8 mouse cellular contexts compared by ENCODE assay signal in the genomic region with DNA sequence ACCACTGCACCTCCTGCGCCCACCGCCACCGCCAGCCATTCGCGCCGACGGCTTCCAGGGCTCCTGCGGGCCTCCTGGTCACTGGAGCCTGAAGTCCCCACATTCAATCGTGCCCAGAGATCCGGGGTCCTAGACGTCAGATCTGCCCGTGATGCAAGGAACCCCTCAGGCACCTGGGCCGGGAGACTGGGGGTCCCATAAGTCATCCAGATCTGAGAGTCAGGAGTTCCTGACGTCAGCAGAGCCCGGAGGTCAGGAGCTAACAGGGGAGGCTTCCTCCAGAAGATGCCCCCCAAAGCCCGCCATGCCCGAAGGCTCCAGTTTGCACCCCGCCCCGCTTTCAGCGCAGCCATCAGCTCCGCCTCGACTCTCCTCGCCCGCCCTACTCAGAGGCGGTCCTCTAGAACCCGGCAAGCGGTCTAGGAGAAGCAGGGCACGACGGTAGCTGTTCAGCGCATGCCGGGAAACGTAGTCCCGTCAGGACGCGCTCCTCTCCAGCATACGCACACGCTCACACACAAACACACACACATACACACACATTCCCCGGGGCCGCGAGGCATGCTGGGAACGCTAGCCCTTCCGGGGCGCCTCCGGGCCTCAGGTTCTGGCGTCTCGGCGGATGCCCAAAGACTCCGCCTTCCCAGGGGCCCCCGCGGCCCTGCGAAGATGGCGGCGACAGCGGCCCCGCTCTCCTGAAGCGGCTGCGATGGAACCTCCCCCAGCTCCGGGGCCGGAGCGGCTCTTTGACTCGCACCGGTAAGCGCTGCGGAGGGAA. TPM values are rescaled to one million over a fixed set of nuclear protein-coding genes. Genes with fewer than 3 reads are reported as not detected.
A peak's percentile ranks its signal among the peaks of the same experiment; 100 is the strongest.
DNase-seq lines count a peak whose midpoint lies in the region; ATAC-seq lines count a peak whose summit lies in the region.

Aup1 (plus strand) TSS at position 448 of the 778 bp plus-strand sequence.

- no peaks in the 10 kb centered on the region for H3K27me3 ChIP-seq in forebrain, embryonic 14.5 days (replicated peaks; ENCODE audit: control insufficient read depth, insufficient read depth, low read length)
- no peaks in the 10 kb centered on the region for H3K27me3 ChIP-seq in neural tube, embryonic 15.5 days (replicated peaks)

- H3K4me3 ChIP-seq in forebrain, embryonic 14.5 days (ENCODE audit: low read depth, low read length) = peak within 1 kb of the TSS; percentile 96
- peak within 1 kb of the TSS; percentile 67 for H3K4me3 ChIP-seq in neural tube, embryonic 15.5 days (replicated peaks)

- peak within 1 kb of the TSS; percentile 82 for H3K27ac ChIP-seq in forebrain, embryonic 14.5 days (ENCODE audit: low read depth, low read length)
- H3K27ac ChIP-seq in neural tube, embryonic 15.5 days (replicated peaks) = peak within 1 kb of the TSS; percentile 85

- under 1% methylated on average over 59 of the region's 64 CpGs for WGBS in forebrain, embryonic 14.5 days
- under 1% methylated on average over 64 of the region's 64 CpGs for WGBS in neural tube, embryonic 15.5 days

- peaks cover 28% of the 10 kb centered on the region for H3K36me3 ChIP-seq in forebrain, embryonic 14.5 days (ENCODE audit: control insufficient read depth, insufficient read depth, low read length)
- H3K36me3 ChIP-seq in neural tube, embryonic 15.5 days = peaks cover 29% of the 10 kb centered on the region

- intact Hi-C loops in heart, postnatal 14 days (cut with DNase I) = loop anchor here (1.0 kb wide), 2 partner anchors 47 to 56 kb away; partner anchors contain the start of genes Ccdc142 and Gm42688

- DNase-seq in ES-CJ7 (ENCODE audit: low read depth, low spot score) = peak; percentile 99
- peak; percentile 94 for DNase-seq in cerebellum, adult 11 months
- peak; percentile 99 for DNase-seq in forebrain, embryonic 14.5 days (ENCODE audit: low spot score)
- peak; percentile 94 to 95 for DNase-seq in heart, postnatal 14 days
- DNase-seq in layer of hippocampus, adult 11-12 months (ENCODE audit: low spot score) = peak; percentile 98
- DNase-seq in lung, adult 18-20 months = peak; percentile 98
- DNase-seq in testis, postnatal 14 days (ENCODE audit: low spot score) = peak; percentile 97

- H3K4me2 ChIP-seq in forebrain, embryonic 14.5 days (ENCODE audit: low read length) = peak within 1 kb of the TSS; percentile 87
- H3K4me2 ChIP-seq in neural tube, embryonic 15.5 days = peak within 1 kb of the TSS; percentile 90

- peak within 1 kb of the TSS; percentile 90 for H3K9ac ChIP-seq in forebrain, embryonic 14.5 days (ENCODE audit: low read length)
- peak within 1 kb of the TSS; percentile 76 for H3K9ac ChIP-seq in neural tube, embryonic 15.5 days (replicated peaks)

- peak; percentile 98 for ATAC-seq in forebrain, embryonic 14.5 days
- ATAC-seq in neural tube, embryonic 15.5 days (ENCODE audit: low FRiP score) = peak; percentile 97

- peaks cover 18% of the 10 kb centered on the region for H3K4me1 ChIP-seq in forebrain, embryonic 14.5 days (ENCODE audit: control insufficient read depth, insufficient read depth, low read length)
- H3K4me1 ChIP-seq in neural tube, embryonic 15.5 days = peaks cover 29% of the 10 kb centered on the region

- H3K9me3 ChIP-seq in forebrain, embryonic 14.5 days (replicated peaks; ENCODE audit: control insufficient read depth, low read length) = no peaks in the 10 kb centered on the region
- no peaks in the 10 kb centered on the region for H3K9me3 ChIP-seq in neural tube, embryonic 15.5 days (replicated peaks)

RNA-seq across cellular contexts. Expression of gene Aup1, which starts in this region (rescaled TPM):
- 101 and 107 TPM in 2 replicates for polyA plus RNA-seq in forebrain, embryonic 14.5 days (2014; fragmentation: Nextera tagmentation; extraction: Ambion mirVana)
- total RNA-seq in heart, postnatal 14 days (2021) = 10 to 100 TPM; 82.7 to 85.5 TPM
- polyA plus RNA-seq in neural tube, embryonic 15.5 days (2015; fragmentation: Nextera tagmentation; extraction: Ambion mirVana) = 182 and 185 TPM in 2 replicates

Comparison
In these comparisons a context has a peak if more than half of its experiments do, and no peak if none do; other contexts are left out.
1. Peak in every context shown above with its lines: DNase-seq, ATAC-seq, H3K4me3 ChIP-seq and H3K27ac ChIP-seq.